Mouse (Mus musculus): ENCODE results near the gene Ttll9. TPM values are rescaled to one million over a fixed set of nuclear protein-coding genes. Genes with fewer than 3 reads are reported as not detected.

Ttll9 gene
- polyA plus RNA-seq, 1 experiment from 2014 or later: 5.3 TPM

- Histone ChIP-seq H3K27ac (replicated peaks; ENCODE audit: low read depth, low read length) (no peak overlapping the region), H3K4me3 (replicated peaks; ENCODE audit: low read depth, low read length) (no peak overlapping the region), H3K4me1 (ENCODE audit: control insufficient read depth, insufficient read depth, low read length) (no peaks in the 10 kb centered on the region), H3K9me3 (ENCODE audit: control insufficient read depth, low read length) (no peaks in the 10 kb centered on the region), H3K4me2 (ENCODE audit: low read length) (no peak overlapping the region), H3K27me3 (ENCODE audit: control insufficient read depth, insufficient read depth, low read length) (no peaks in the 10 kb centered on the region), H3K36me3 (ENCODE audit: control insufficient read depth, insufficient read depth, low read length) (no peaks in the 10 kb centered on the region), H3K9ac (replicated peaks; ENCODE audit: low read length) (no peak overlapping the region)
- DNase-seq: no peak
- no peak for ATAC-seq (ENCODE audit: low FRiP score, low TSS enrichment)
- 79% methylated on average over 12 of the region's 12 CpGs for WGBS
Measured at GRCm38 (mm10) chr2:152931456-152932160, 30.7 kb upstream of the Ttll9 start.

- 41% methylated on average over 9 of the region's 9 CpGs for WGBS
- no peaks in the 10 kb centered on the region for H3K9me3 ChIP-seq (ENCODE audit: control insufficient read depth, low read length)
- H3K4me3 ChIP-seq (replicated peaks; ENCODE audit: low read depth, low read length): no peak within 1 kb of the TSS
- no peaks in the 10 kb centered on the region for H3K27me3 ChIP-seq (ENCODE audit: control insufficient read depth, insufficient read depth, low read length)
- no peaks in the 10 kb centered on the region for H3K4me1 ChIP-seq (ENCODE audit: control insufficient read depth, insufficient read depth, low read length)
- H3K4me2 ChIP-seq (ENCODE audit: low read length): no peak within 1 kb of the TSS
- no peaks in the 10 kb centered on the region for H3K36me3 ChIP-seq (ENCODE audit: control insufficient read depth, insufficient read depth, low read length)
- no peak within 1 kb of the TSS for H3K27ac ChIP-seq (replicated peaks; ENCODE audit: low read depth, low read length)
- H3K9ac ChIP-seq (replicated peaks; ENCODE audit: low read length): no peak within 1 kb of the TSS
- no peak for DNase-seq
- ATAC-seq (ENCODE audit: low FRiP score, low TSS enrichment): no peak
Measured at GRCm38 (mm10) chr2:152933048-152933447, 29.2 kb upstream of the Ttll9 start, which contains the start of gene Foxs1. Gene Foxs1 (minus strand): TSS chr2:152933208.

GRCm38 (mm10) chr2:152933614-152934013, 28.7 kb upstream of the Ttll9 start:
- DNase-seq: peak; percentile 45
- Histone ChIP-seq H3K9me3 (ENCODE audit: control insufficient read depth, low read length) (no peaks in the 10 kb centered on the region), H3K4me2 (ENCODE audit: low read length) (no peak overlapping the region), H3K27me3 (ENCODE audit: control insufficient read depth, insufficient read depth, low read length) (no peaks in the 10 kb centered on the region), H3K9ac (replicated peaks; ENCODE audit: low read length) (no peak overlapping the region), H3K36me3 (ENCODE audit: control insufficient read depth, insufficient read depth, low read length) (no peaks in the 10 kb centered on the region), H3K4me3 (replicated peaks; ENCODE audit: low read depth, low read length) (no peak overlapping the region), H3K4me1 (ENCODE audit: control insufficient read depth, insufficient read depth, low read length) (no peaks in the 10 kb centered on the region), H3K27ac (replicated peaks; ENCODE audit: low read depth, low read length) (no peak overlapping the region)
- WGBS: 33% methylated on average over 5 of the region's 5 CpGs
- ATAC-seq (ENCODE audit: low FRiP score, low TSS enrichment): no peak

DNA sequence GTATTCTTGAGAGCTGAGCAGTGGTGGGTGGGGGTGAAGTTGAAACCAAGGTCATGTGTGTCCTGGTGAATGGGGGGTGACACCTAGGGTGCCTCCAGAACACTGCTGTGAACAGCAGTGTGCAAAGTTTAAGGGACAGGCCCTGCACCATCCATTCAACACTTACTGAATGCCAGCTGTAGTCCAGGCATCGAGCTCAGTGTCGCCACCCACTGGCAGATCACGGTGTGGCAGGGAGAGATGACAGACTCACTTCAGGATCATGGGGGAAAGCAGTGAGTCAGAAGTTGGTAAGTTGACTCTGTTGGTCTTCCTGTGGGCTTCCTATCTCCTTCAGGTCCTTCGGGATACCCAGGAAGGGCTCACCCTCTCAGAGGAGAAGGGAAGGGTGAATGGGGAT, 22.4 kb upstream of the Ttll9 start:
- DNase-seq (peak; percentile 36), ATAC-seq (ENCODE audit: low FRiP score, low TSS enrichment) (no peak)
- H3K4me2 ChIP-seq (ENCODE audit: low read length): no peak overlapping the region
- H3K4me1 ChIP-seq (ENCODE audit: control insufficient read depth, insufficient read depth, low read length): peaks cover 10% of the 10 kb centered on the region; the same call in 1 of the 2 replicates
- no peak overlapping the region for H3K4me3 ChIP-seq (replicated peaks; ENCODE audit: low read depth, low read length)
- H3K27me3 ChIP-seq (ENCODE audit: control insufficient read depth, insufficient read depth, low read length): peaks cover 36% of the 10 kb centered on the region
- WGBS: 14% methylated on average over 4 of the region's 4 CpGs
- H3K27ac ChIP-seq (replicated peaks; ENCODE audit: low read depth, low read length): no peak overlapping the region
- H3K36me3 ChIP-seq (ENCODE audit: control insufficient read depth, insufficient read depth, low read length): no peaks in the 10 kb centered on the region
- no peak overlapping the region for H3K9ac ChIP-seq (replicated peaks; ENCODE audit: low read length)
- H3K9me3 ChIP-seq (ENCODE audit: control insufficient read depth, low read length): no peaks in the 10 kb centered on the region

GRCm38 (mm10) chr2:152941106-152941505, 21.2 kb upstream of the Ttll9 start:
- H3K27me3 ChIP-seq (ENCODE audit: control insufficient read depth, insufficient read depth, low read length): peaks cover 46% of the 10 kb centered on the region
- no peaks in the 10 kb centered on the region for H3K36me3 ChIP-seq (ENCODE audit: control insufficient read depth, insufficient read depth, low read length)
- DNase-seq (no peak), ATAC-seq (ENCODE audit: low FRiP score, low TSS enrichment) (no peak)
- H3K4me3 ChIP-seq (replicated peaks; ENCODE audit: low read depth, low read length): no peak overlapping the region
- no peaks in the 10 kb centered on the region for H3K9me3 ChIP-seq (ENCODE audit: control insufficient read depth, low read length)
- no peak overlapping the region for H3K27ac ChIP-seq (replicated peaks; ENCODE audit: low read depth, low read length)
- H3K4me1 ChIP-seq (ENCODE audit: control insufficient read depth, insufficient read depth, low read length): peaks cover 10% of the 10 kb centered on the region; the same call in 1 of the 2 replicates
- H3K4me2 ChIP-seq (ENCODE audit: low read length): no peak overlapping the region
- 73% methylated on average over 6 of the region's 6 CpGs for WGBS
- H3K9ac ChIP-seq (replicated peaks; ENCODE audit: low read length): no peak overlapping the region

- Histone ChIP-seq H3K9me3 (ENCODE audit: control insufficient read depth, low read length) (no peaks in the 10 kb centered on the region), H3K4me1 (ENCODE audit: control insufficient read depth, insufficient read depth, low read length) (peaks cover 10% of the 10 kb centered on the region; the same call in 1 of the 2 replicates), H3K4me2 (ENCODE audit: low read length) (no peak overlapping the region), H3K4me3 (replicated peaks; ENCODE audit: low read depth, low read length) (no peak overlapping the region), H3K27ac (replicated peaks; ENCODE audit: low read depth, low read length) (no peak overlapping the region), H3K36me3 (ENCODE audit: control insufficient read depth, insufficient read depth, low read length) (no peaks in the 10 kb centered on the region), H3K9ac (replicated peaks; ENCODE audit: low read length) (no peak overlapping the region), H3K27me3 (ENCODE audit: control insufficient read depth, insufficient read depth, low read length) (peaks cover 46% of the 10 kb centered on the region)
- no peak for ATAC-seq (ENCODE audit: low FRiP score, low TSS enrichment)
- DNase-seq: no peak
- WGBS: 48% methylated on average over 7 of the region's 7 CpGs
Measured at GRCm38 (mm10) chr2:152941776-152942175, 20.5 kb upstream of the Ttll9 start.

DNA sequence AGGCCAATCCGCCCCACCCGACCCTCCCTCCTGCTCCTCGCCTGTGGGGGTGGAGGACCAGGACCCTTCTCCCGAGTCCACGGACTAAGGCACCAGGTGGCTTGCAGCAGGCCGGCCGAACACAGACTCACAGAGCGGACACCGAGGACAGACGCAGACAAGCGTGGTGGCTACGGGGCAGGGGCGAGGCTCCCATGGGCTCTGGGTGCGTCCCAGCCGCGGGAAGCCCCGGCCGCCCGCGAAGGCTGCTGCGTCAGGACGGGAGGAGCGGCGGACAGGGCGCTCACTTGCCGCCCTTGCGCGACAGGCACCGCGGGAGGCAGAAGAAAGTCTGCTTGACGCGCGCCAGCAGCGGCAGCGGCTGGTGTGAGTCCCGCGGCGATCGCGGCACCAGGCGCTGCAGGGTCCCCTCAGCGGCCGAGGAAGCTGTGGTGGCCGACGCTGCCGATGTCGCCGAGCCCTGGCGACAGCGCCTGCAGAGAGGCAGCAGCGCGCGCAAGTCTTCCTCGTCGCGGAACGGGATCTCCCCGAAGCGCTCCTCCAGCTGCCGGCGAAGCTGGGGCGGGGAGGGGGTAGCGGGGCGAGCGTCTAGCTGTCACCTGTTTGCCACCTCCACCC, 19.3 kb upstream of the Ttll9 start:
- peak; percentile 64 for DNase-seq
- peaks cover 10% of the 10 kb centered on the region; the same call in 1 of the 2 replicates for H3K4me1 ChIP-seq (ENCODE audit: control insufficient read depth, insufficient read depth, low read length)
- H3K4me3 ChIP-seq (replicated peaks; ENCODE audit: low read depth, low read length): peak overlapping the region; percentile 41
- WGBS: under 1% methylated on average over 61 of the region's 65 CpGs
- ATAC-seq (ENCODE audit: low FRiP score, low TSS enrichment): no peak
- no peaks in the 10 kb centered on the region for H3K9me3 ChIP-seq (ENCODE audit: control insufficient read depth, low read length)
- H3K27me3 ChIP-seq (ENCODE audit: control insufficient read depth, insufficient read depth, low read length): peaks cover 46% of the 10 kb centered on the region
- peak overlapping the region; percentile 43; the same call in 1 of the 2 replicates for H3K9ac ChIP-seq (replicated peaks; ENCODE audit: low read length)
- H3K36me3 ChIP-seq (ENCODE audit: control insufficient read depth, insufficient read depth, low read length): no peaks in the 10 kb centered on the region
- no peak overlapping the region for H3K27ac ChIP-seq (replicated peaks; ENCODE audit: low read depth, low read length)
- peak overlapping the region; percentile 88 for H3K4me2 ChIP-seq (ENCODE audit: low read length)

DNA sequence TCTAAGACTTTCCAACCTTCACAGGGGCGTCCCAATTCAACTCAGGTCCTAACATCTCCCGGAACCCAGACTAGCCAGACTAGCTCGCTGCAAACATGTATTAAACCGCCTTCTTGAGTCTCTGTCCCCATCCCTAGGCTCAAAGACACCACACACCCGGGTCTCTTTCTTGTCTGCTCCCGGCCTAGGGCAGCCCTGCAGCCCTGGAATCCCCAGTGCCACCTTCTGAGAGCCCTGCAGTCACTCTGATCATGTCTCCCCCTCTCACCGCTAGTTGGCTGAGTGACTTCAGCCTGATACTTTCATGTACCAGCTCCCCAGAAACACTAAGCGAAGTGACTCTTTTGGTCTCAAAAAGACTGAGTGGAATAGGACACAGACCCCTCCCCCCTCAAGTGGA, 18.7 kb upstream of the Ttll9 start:
- H3K4me3 ChIP-seq (replicated peaks; ENCODE audit: low read depth, low read length): peak overlapping the region; percentile 41
- WGBS: 5% methylated on average over 8 of the region's 8 CpGs
- no peak overlapping the region for H3K27ac ChIP-seq (replicated peaks; ENCODE audit: low read depth, low read length)
- H3K36me3 ChIP-seq (ENCODE audit: control insufficient read depth, insufficient read depth, low read length): no peaks in the 10 kb centered on the region
- peak; percentile 58 for DNase-seq
- H3K4me2 ChIP-seq (ENCODE audit: low read length): peak overlapping the region; percentile 88
- peaks cover 10% of the 10 kb centered on the region; the same call in 1 of the 2 replicates for H3K4me1 ChIP-seq (ENCODE audit: control insufficient read depth, insufficient read depth, low read length)
- peak overlapping the region; percentile 43; the same call in 1 of the 2 replicates for H3K9ac ChIP-seq (replicated peaks; ENCODE audit: low read length)
- H3K27me3 ChIP-seq (ENCODE audit: control insufficient read depth, insufficient read depth, low read length): peaks cover 46% of the 10 kb centered on the region
- no peaks in the 10 kb centered on the region for H3K9me3 ChIP-seq (ENCODE audit: control insufficient read depth, low read length)
- no peak for ATAC-seq (ENCODE audit: low FRiP score, low TSS enrichment)

- Histone ChIP-seq H3K9me3 (ENCODE audit: control insufficient read depth, low read length) (no peaks in the 10 kb centered on the region), H3K27me3 (ENCODE audit: control insufficient read depth, insufficient read depth, low read length) (peaks cover 46% of the 10 kb centered on the region)
- WGBS: 62% methylated on average over 9 of the region's 9 CpGs
Measured at GRCm38 (mm10) chr2:152944013-152944412, 18.3 kb upstream of the Ttll9 start.

More at GRCm38 (mm10) chr2:152944013-152944412, 18.3 kb upstream of the Ttll9 start:
- Histone ChIP-seq H3K27ac (replicated peaks; ENCODE audit: low read depth, low read length) (no peak overlapping the region), H3K4me2 (ENCODE audit: low read length) (no peak overlapping the region), H3K4me3 (replicated peaks; ENCODE audit: low read depth, low read length) (no peak overlapping the region), H3K36me3 (ENCODE audit: control insufficient read depth, insufficient read depth, low read length) (no peaks in the 10 kb centered on the region), H3K9ac (replicated peaks; ENCODE audit: low read length) (no peak overlapping the region), H3K4me1 (ENCODE audit: control insufficient read depth, insufficient read depth, low read length) (peaks cover 10% of the 10 kb centered on the region; the same call in 1 of the 2 replicates)
- no peak for ATAC-seq (ENCODE audit: low FRiP score, low TSS enrichment)
- no peak for DNase-seq

Measured in midbrain, embryonic 14.5 days (tissue).